Mouse (Mus musculus): ENCODE measurements around the gene Tacc2. TPM values are rescaled to one million over a fixed set of nuclear protein-coding genes. Genes with fewer than 3 reads are reported as not detected.

Tacc2 gene
- polyA plus RNA-seq, 1 experiment from 2014 or later: 58.9 TPM

GRCm38 (mm10) chr7:130547635-130548175 is 29.5 kb upstream of the Tacc2 start:
- Histone ChIP-seq H3K4me3 (replicated peaks) (0 out of 2 replicates have a peak overlapping the region, but pooled peaks have one; percentile 77), H3K4me2 (peak overlapping the region; percentile 17; the same call in 1 of the 2 replicates), H3K4me1 (peaks cover 20% of the 10 kb centered on the region), H3K36me3 (peaks cover 10% of the 10 kb centered on the region; the same call in 1 of the 2 replicates), H3K9ac (replicated peaks) (no peak overlapping the region), H3K27ac (replicated peaks) (peak overlapping the region; percentile 97; the same call in 1 of the 2 replicates), H3K27me3 (replicated peaks) (no peaks in the 10 kb centered on the region), H3K9me3 (replicated peaks) (no peaks in the 10 kb centered on the region)
- no peak for ATAC-seq (ENCODE audit: low FRiP score)
- 85% methylated on average over 12 of the region's 12 CpGs for WGBS

- no peak overlapping the region for H3K4me2 ChIP-seq
- H3K36me3 ChIP-seq: no peaks in the 10 kb centered on the region
- no peak for ATAC-seq (ENCODE audit: low FRiP score)
- H3K27ac ChIP-seq (replicated peaks): no peak overlapping the region
- no peak overlapping the region for H3K4me3 ChIP-seq (replicated peaks)
- H3K27me3 ChIP-seq (replicated peaks): no peaks in the 10 kb centered on the region
- H3K4me1 ChIP-seq: no peaks in the 10 kb centered on the region
- H3K9me3 ChIP-seq (replicated peaks): no peaks in the 10 kb centered on the region
- no peak overlapping the region for H3K9ac ChIP-seq (replicated peaks)
- WGBS: 64% methylated on average over 5 of the region's 5 CpGs
These were observed 24.5 kb upstream of the Tacc2 start for GRCm38 (mm10) chr7:130552780-130553179.

GRCm38 (mm10) chr7:130553321-130553720 is 23.9 kb upstream of the Tacc2 start:
- no peak for ATAC-seq (ENCODE audit: low FRiP score)
- 74% methylated on average over 4 of the region's 4 CpGs for WGBS
- H3K27ac ChIP-seq (replicated peaks): no peak overlapping the region
- H3K27me3 ChIP-seq (replicated peaks): no peaks in the 10 kb centered on the region
- no peak overlapping the region for H3K4me2 ChIP-seq
- H3K4me1 ChIP-seq: no peaks in the 10 kb centered on the region
- no peaks in the 10 kb centered on the region for H3K9me3 ChIP-seq (replicated peaks)
- no peak overlapping the region for H3K9ac ChIP-seq (replicated peaks)
- no peak overlapping the region for H3K4me3 ChIP-seq (replicated peaks)
- no peaks in the 10 kb centered on the region for H3K36me3 ChIP-seq

GRCm38 (mm10) chr7:130555597-130555996 is 21.6 kb upstream of the Tacc2 start:
- Histone ChIP-seq H3K4me2 (no peak overlapping the region), H3K4me3 (replicated peaks) (no peak overlapping the region), H3K27me3 (replicated peaks) (no peaks in the 10 kb centered on the region), H3K9me3 (replicated peaks) (no peaks in the 10 kb centered on the region), H3K36me3 (no peaks in the 10 kb centered on the region), H3K27ac (replicated peaks) (no peak overlapping the region), H3K9ac (replicated peaks) (no peak overlapping the region), H3K4me1 (no peaks in the 10 kb centered on the region)
- 60% methylated on average over 5 of the region's 5 CpGs for WGBS
- ATAC-seq (ENCODE audit: low FRiP score): no peak

- Histone ChIP-seq H3K9me3 (replicated peaks) (no peaks in the 10 kb centered on the region), H3K27me3 (replicated peaks) (no peaks in the 10 kb centered on the region), H3K4me1 (no peaks in the 10 kb centered on the region), H3K4me2 (no peak overlapping the region), H3K4me3 (replicated peaks) (no peak overlapping the region), H3K36me3 (no peaks in the 10 kb centered on the region), H3K27ac (replicated peaks) (no peak overlapping the region), H3K9ac (replicated peaks) (no peak overlapping the region)
- WGBS: 82% methylated on average over 4 of the region's 4 CpGs
- no peak for ATAC-seq (ENCODE audit: low FRiP score)
These were observed 18.6 kb upstream of the Tacc2 start for GRCm38 (mm10) chr7:130558592-130558991.

GRCm38 (mm10) chr7:130560933-130561332 is 16.3 kb upstream of the Tacc2 start:
- H3K27ac ChIP-seq (replicated peaks): no peak overlapping the region
- no peaks in the 10 kb centered on the region for H3K9me3 ChIP-seq (replicated peaks)
- no peak overlapping the region for H3K4me2 ChIP-seq
- no peak overlapping the region for H3K4me3 ChIP-seq (replicated peaks)
- H3K36me3 ChIP-seq: no peaks in the 10 kb centered on the region
- H3K9ac ChIP-seq (replicated peaks): no peak overlapping the region
- H3K27me3 ChIP-seq (replicated peaks): no peaks in the 10 kb centered on the region
- H3K4me1 ChIP-seq: no peaks in the 10 kb centered on the region
- ATAC-seq (ENCODE audit: low FRiP score): no peak
- 73% methylated on average over 1 of the region's 1 CpGs for WGBS

GRCm38 (mm10) chr7:130563276-130563675 is 14.0 kb upstream of the Tacc2 start:
- no peak overlapping the region for H3K9ac ChIP-seq (replicated peaks)
- no peaks in the 10 kb centered on the region for H3K9me3 ChIP-seq (replicated peaks)
- no peak overlapping the region for H3K4me2 ChIP-seq
- WGBS: 87% methylated on average over 4 of the region's 4 CpGs
- no peak overlapping the region for H3K27ac ChIP-seq (replicated peaks)
- no peaks in the 10 kb centered on the region for H3K36me3 ChIP-seq
- no peak overlapping the region for H3K4me3 ChIP-seq (replicated peaks)
- no peak for ATAC-seq (ENCODE audit: low FRiP score)
- H3K4me1 ChIP-seq: no peaks in the 10 kb centered on the region
- H3K27me3 ChIP-seq (replicated peaks): no peaks in the 10 kb centered on the region

- no peaks in the 10 kb centered on the region for H3K9me3 ChIP-seq (replicated peaks)
- no peak overlapping the region for H3K4me3 ChIP-seq (replicated peaks)
- H3K9ac ChIP-seq (replicated peaks): no peak overlapping the region
- H3K27me3 ChIP-seq (replicated peaks): no peaks in the 10 kb centered on the region
- no peaks in the 10 kb centered on the region for H3K4me1 ChIP-seq
- H3K4me2 ChIP-seq: no peak overlapping the region
- H3K27ac ChIP-seq (replicated peaks): no peak overlapping the region
- no peaks in the 10 kb centered on the region for H3K36me3 ChIP-seq
- 74% methylated on average over 4 of the region's 4 CpGs for WGBS
- no peak for ATAC-seq (ENCODE audit: low FRiP score)
These were observed 13.4 kb upstream of the Tacc2 start for GRCm38 (mm10) chr7:130563880-130564279.

- H3K4me2 ChIP-seq: no peak overlapping the region
- no peaks in the 10 kb centered on the region for H3K9me3 ChIP-seq (replicated peaks)
- ATAC-seq (ENCODE audit: low FRiP score): no peak
- H3K27ac ChIP-seq (replicated peaks): no peak overlapping the region
- H3K27me3 ChIP-seq (replicated peaks): no peaks in the 10 kb centered on the region
- H3K4me3 ChIP-seq (replicated peaks): no peak overlapping the region
- H3K36me3 ChIP-seq: no peaks in the 10 kb centered on the region
- WGBS: 77% methylated on average over 3 of the region's 3 CpGs
- no peak overlapping the region for H3K9ac ChIP-seq (replicated peaks)
- H3K4me1 ChIP-seq: no peaks in the 10 kb centered on the region
These were observed 12.6 kb upstream of the Tacc2 start for GRCm38 (mm10) chr7:130564596-130564995.

GRCm38 (mm10) chr7:130568783-130569436 is 8.3 kb upstream of the Tacc2 start:
- Histone ChIP-seq H3K36me3 (no peaks in the 10 kb centered on the region), H3K4me1 (no peaks in the 10 kb centered on the region), H3K4me3 (replicated peaks) (no peak overlapping the region), H3K4me2 (no peak overlapping the region), H3K9me3 (replicated peaks) (no peaks in the 10 kb centered on the region), H3K27me3 (replicated peaks) (no peaks in the 10 kb centered on the region), H3K27ac (replicated peaks) (no peak overlapping the region), H3K9ac (replicated peaks) (no peak overlapping the region)
- WGBS: 86% methylated on average over 9 of the region's 9 CpGs
- ATAC-seq (ENCODE audit: low FRiP score): no peak

GRCm38 (mm10) chr7:130570472-130570871 is 6.8 kb upstream of the Tacc2 start:
- WGBS: 29% methylated on average over 7 of the region's 7 CpGs
- no peaks in the 10 kb centered on the region for H3K9me3 ChIP-seq (replicated peaks)
- no peak overlapping the region for H3K4me3 ChIP-seq (replicated peaks)
- H3K27ac ChIP-seq (replicated peaks): no peak overlapping the region
- no peak overlapping the region for H3K9ac ChIP-seq (replicated peaks)
- H3K27me3 ChIP-seq (replicated peaks): no peaks in the 10 kb centered on the region
- no peaks in the 10 kb centered on the region for H3K36me3 ChIP-seq
- H3K4me1 ChIP-seq: peaks cover 9% of the 10 kb centered on the region
- H3K4me2 ChIP-seq: no peak overlapping the region
- no peak for ATAC-seq (ENCODE audit: low FRiP score)

- no peak within 1 kb of the TSS for H3K27ac ChIP-seq (replicated peaks)
- 68% methylated on average over 11 of the region's 11 CpGs for WGBS
These were observed 4.4 kb upstream of the Tacc2 start, which contains the start of gene Nsmce4a for GRCm38 (mm10) chr7:130572821-130573220. TSS of gene Nsmce4a (minus strand) at chr7:130573118.

More at GRCm38 (mm10) chr7:130572821-130573220, 4.4 kb upstream of the Tacc2 start, which contains the start of gene Nsmce4a:
- H3K27me3 ChIP-seq (replicated peaks): no peaks in the 10 kb centered on the region
- no peak within 1 kb of the TSS for H3K4me3 ChIP-seq (replicated peaks)
- H3K36me3 ChIP-seq: no peaks in the 10 kb centered on the region
- H3K9ac ChIP-seq (replicated peaks): no peak within 1 kb of the TSS
- peaks cover 17% of the 10 kb centered on the region for H3K4me1 ChIP-seq
- no peak within 1 kb of the TSS for H3K4me2 ChIP-seq
- ATAC-seq (ENCODE audit: low FRiP score): no peak
- H3K9me3 ChIP-seq (replicated peaks): no peaks in the 10 kb centered on the region

Measured in neural tube, embryonic 15.5 days (tissue).